Mouse (Mus musculus) lung, adult 2 months (tissue): ENCODE results near the gene Rars. TPM values are rescaled to one million over a fixed set of nuclear protein-coding genes. Genes with fewer than 3 reads are reported as not detected.

Experiments used
- DNase-seq: peaks from one replicate; pipeline ENCODE4 v3.0.0; 2022
- H3K4me1 ChIP-seq: fragments of 200-500 bp; 2 replicates; pipeline ENCODE4 v1.6.1; 2011; ENCODE audit warnings: low read length; ENCODE audit not compliant: control insufficient read depth, insufficient read depth
- H3K4me3 ChIP-seq: fragments of 200-500 bp; replicated peaks from 2 replicates; pipeline ENCODE3; 2011; ENCODE audit warnings: low read depth, mild to moderate bottlenecking, control low read depth, low read length; ENCODE audit errors: extremely low read depth
- CTCF ChIP-seq: fragments of 200-500 bp; IDR thresholded peaks from 2 replicates; pipeline ENCODE4 v1.5.1; 2011; ENCODE audit warnings: mild to moderate bottlenecking, low read length, control low read depth; ENCODE audit not compliant: insufficient read depth
- POLR2A ChIP-seq: fragments of 200-500 bp; IDR thresholded peaks from 2 replicates; pipeline ENCODE4 v1.6.1; 2011; ENCODE audit warnings: low read depth, mild to moderate bottlenecking, control low read depth, low read length, borderline replicate concordance; ENCODE audit errors: extremely low read depth
- WGBS: fragments of 180-500 bp; shearing (Covaris S2); methylation state at CpG from one replicate; pipeline ENCODE4 v1.1.7; 2018; 5-methylcytosine and 5-hydroxymethylcytosine counted together
- polyA plus RNA-seq: library from polyadenylated mRNA; depleted of rRNA; stranded (reverse); fragments of >200 nt; gene quantifications from 2 replicates; pipeline ENCODE4 v1.2.3, GENCODE M21; 2012; rRNA removed

Rars gene
- polyA plus RNA-seq, result 6.2 and 12.3 TPM in 2 replicates

DNA sequence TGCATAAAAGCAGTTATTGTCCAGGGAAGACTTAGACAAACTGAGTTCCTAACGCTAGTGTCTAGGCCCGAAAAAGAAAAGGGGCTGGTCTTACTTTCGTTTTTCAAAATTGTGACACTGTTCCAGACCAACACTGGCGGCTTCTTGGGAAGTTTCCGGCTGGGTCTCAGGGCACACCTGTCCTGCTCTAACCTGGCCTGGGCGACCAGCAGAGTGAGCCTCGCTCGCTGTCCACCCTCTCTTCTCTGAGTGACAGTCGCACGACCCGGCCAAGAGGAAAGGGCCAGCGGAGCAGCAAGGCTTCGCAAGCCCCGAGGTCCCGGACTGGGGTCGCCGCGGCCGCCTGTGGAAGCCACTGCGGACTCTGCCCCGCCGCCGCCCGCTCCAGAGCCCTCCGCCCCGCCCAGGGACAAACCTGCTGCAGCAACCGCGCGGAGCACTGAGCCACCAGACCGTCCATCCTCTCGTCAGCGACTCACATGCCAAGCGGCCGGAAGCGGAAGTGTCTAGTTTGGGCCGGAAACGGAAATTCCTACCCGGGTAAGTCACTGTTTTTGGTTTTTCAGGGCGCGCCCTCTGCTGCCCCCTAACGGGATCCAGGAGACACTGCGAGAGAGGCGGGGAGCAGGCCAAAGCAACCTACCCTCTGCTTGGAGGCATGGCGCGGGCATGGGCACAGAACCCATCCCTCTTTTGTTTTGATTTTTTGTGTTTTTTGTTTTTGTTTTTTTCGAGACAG lies at the start of gene Rars:
TSS of gene Rars (minus strand) at position 485 of the 739 bp plus-strand sequence.
- TF ChIP-seq POLR2A (peak; percentile 71; the same call in 1 of the 2 replicates), CTCF (peak; percentile 70)
- WGBS, result under 1% methylated on average over 46 of the region's 46 CpGs

DNA sequence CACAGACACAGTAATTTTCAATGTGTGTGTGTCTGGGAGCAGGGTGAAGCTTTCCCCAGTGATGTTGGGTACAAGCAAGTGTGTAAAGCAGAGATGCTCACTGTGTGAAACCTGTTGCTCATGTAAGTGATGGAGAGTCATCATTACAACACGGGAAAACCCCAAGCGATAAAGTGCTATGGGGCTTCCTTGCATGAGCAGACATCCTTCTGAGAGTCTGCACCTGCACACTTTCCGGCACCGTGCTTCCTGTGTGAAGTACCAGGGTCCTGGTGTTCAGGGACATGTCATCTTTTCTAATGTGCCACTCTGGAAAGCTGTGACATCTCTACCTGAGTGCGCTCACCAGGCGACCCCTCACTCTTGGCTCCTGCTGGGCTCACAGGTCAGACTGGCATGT lies 48.5 kb upstream of the Rars start:
- no peak for DNase-seq
- Histone ChIP-seq H3K4me1 (no peaks in the 10 kb centered on the region), H3K4me3 (no peak overlapping the region)
- WGBS, result 91% methylated on average over 6 of the region's 6 CpGs
- no peak for TF ChIP-seq CTCF
- TF ChIP-seq POLR2A, result no peak

More for the DNA sequence above, at the start of gene Rars:
- H3K4me1 ChIP-seq, result peaks cover 6% of the 10 kb centered on the region; the same call in 1 of the 2 replicates
- peak; percentile 89 for DNase-seq
- H3K4me3 ChIP-seq, result peak within 1 kb of the TSS; percentile 96

DNA sequence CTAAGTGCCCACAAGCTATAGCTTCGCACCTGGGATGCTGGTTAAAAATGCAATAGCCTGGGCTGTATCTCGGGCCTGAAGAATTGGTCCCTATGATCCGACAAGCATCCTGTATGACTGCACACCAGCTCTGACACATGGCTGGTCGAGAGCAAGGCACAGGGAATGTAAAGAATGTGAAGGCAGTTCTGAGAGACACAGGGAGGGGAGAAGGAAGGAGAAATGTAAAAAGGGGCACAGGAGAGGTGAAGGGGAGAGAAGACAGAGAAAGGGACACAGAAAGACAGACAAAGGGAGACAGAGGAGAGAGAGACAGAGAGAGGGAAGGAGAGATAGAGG lies 44.2 kb upstream of the Rars start:
- no peak for TF ChIP-seq CTCF
- no peak for TF ChIP-seq POLR2A
- whole genome bisulfite sequencing, result 51% methylated on average over 4 of the region's 4 CpGs
- no peak for DNase-seq
- no peaks in the 10 kb centered on the region for H3K4me1 ChIP-seq
- H3K4me3 ChIP-seq, result no peak overlapping the region

GRCm38 (mm10) chr11:35877651-35878558 lies 43.6 kb upstream of the Rars start:
- no peak for DNase-seq
- no peaks in the 10 kb centered on the region for H3K4me1 ChIP-seq
- no peak overlapping the region for H3K4me3 ChIP-seq
- WGBS, result 52% methylated on average over 14 of the region's 14 CpGs
- TF ChIP-seq CTCF, result no peak
- no peak for TF ChIP-seq POLR2A

DNA sequence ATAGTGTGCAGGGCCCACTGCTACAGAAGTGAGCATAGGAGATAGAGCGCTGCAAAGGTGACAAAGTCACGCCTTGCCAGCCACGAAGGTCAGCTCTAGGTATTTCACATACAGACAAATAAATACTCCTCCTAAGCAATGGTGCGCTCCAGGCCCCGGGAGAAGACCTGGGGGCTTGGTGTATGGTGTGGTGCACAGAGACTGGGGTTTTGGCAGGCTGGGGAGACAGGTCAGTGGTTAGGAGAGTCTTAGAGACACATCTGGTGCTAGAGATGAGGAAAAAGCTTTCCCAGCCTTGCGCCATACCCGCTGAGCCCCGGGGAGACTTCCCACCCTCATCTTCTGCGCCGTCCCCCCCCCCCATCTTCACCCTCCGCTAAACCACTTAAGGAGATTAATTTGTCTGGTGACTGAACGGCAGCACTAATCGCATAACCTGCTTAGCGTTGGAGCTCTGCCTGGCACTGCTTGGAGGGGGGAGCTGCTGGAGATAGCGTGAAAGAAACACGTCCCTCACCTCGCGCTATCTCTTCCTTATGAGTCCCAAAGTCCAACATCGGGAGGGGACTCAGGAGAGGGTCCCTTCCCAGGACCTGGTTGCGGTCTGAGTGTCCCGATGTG lies 39.4 kb upstream of the Rars start:
- H3K4me1 ChIP-seq, result no peaks in the 10 kb centered on the region
- WGBS, result 44% methylated on average over 21 of the region's 21 CpGs
- no peak for DNase-seq
- TF ChIP-seq CTCF (no peak), POLR2A (no peak)
- no peak overlapping the region for H3K4me3 ChIP-seq

DNA sequence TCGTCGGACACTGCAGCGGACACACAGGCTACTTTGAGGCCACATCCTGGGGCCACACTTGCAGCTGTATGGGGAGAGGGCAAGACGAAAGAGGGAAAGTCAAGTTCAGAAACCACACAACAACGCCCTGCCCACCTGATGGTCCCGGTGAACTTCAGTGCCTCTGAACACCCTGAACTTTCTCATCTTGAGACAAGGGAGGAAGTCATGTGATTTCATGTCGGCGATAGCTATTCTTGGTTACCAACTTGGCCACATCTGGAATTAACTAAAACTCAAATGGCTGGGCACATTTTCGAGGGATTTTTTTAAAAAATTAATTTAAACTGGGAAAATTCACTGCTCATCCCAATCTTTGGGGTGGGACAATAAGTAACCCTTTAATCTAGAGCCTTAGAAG lies 36.7 kb upstream of the Rars start:
- Histone ChIP-seq H3K4me3 (no peak overlapping the region), H3K4me1 (no peaks in the 10 kb centered on the region)
- 73% methylated on average over 9 of the region's 9 CpGs for WGBS
- DNase-seq, result no peak
- TF ChIP-seq CTCF (no peak), POLR2A (no peak)

DNA sequence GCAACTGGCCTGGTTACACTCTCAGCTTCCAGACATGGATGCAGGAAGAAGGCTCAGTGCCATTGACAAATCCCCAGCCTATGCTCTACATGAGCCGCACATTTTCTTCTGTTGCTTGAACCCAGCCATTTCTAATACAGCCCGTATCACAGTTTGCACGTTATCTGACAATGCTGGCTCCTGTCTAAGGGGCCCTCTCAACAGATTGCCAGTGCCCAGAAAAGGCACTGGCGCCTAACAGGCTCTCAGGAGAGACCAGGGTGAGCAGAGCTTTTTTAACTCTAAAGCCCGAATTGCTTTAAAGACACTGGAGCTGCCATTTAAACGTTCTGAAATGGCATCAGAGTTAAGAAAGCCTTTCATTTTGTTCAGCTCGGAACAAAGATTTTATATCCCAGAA lies 31.8 kb upstream of the Rars start:
- no peak for TF ChIP-seq CTCF
- no peak for TF ChIP-seq POLR2A
- DNase-seq, result no peak
- Histone ChIP-seq H3K4me3 (no peak overlapping the region), H3K4me1 (no peaks in the 10 kb centered on the region)
- WGBS, result 77% methylated on average over 7 of the region's 7 CpGs

- H3K4me3 ChIP-seq, result no peak overlapping the region
- no peaks in the 10 kb centered on the region for H3K4me1 ChIP-seq
- TF ChIP-seq POLR2A, result no peak
- DNase-seq, result no peak
- 35% methylated on average over 9 of the region's 9 CpGs for WGBS
Measured at GRCm38 (mm10) chr11:35864981-35865604, 30.8 kb upstream of the Rars start.

DNA sequence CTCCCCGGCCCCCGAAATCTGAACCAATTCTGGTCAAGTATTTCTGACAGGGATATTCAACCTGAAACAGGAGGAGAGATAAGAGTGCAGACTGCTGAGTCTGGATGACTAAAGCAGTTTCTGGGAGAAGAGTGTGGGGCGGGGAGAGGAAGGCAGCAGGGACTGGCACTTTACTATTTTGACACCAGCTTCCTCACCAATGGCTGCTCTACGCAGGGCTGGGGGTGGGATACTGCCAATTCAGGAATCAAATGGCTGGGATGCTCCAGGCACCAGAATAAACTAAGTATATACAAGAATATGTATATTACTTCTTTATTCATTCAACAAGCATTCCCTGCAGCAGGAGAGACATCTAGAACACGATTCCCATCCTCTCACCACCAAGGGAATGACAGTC lies 29.3 kb upstream of the Rars start:
- DNase-seq, result no peak
- Histone ChIP-seq H3K4me3 (no peak overlapping the region), H3K4me1 (no peaks in the 10 kb centered on the region)
- TF ChIP-seq CTCF (no peak), POLR2A (no peak)
- WGBS, result 83% methylated on average over 5 of the region's 5 CpGs
